Mouse (Mus musculus) monocyte, adult 2 months (primary cell): ENCODE results near the gene Arl4c.
"Not testable (repeated sequence)": the region's sequence is repeated elsewhere in the genome, so short reads cannot be mapped to it uniquely, and the experiment has no call there.

Source experiments
- DNase-seq, 2 experiments: peaks; one replicate each; pipeline ENCODE4 v3.0.0; 2022; ENCODE audit warnings: low spot score in 2 of 2, low read depth in 1 of 2

The Arl4c gene

GRCm38 (mm10) chr1:88656096-88656480 lies 45.9 kb downstream of the Arl4c start:
- DNase-seq, result no peak

- no peak for DNase-seq
Measured at GRCm38 (mm10) chr1:88655473-88656095, 46.4 kb downstream of the Arl4c start.

GRCm38 (mm10) chr1:88654521-88655472 lies 47.2 kb downstream of the Arl4c start:
- DNase-seq, result peak; percentile 74 to 76

- no peak for DNase-seq
Measured at GRCm38 (mm10) chr1:88653614-88654520, 48.2 kb downstream of the Arl4c start.

- DNase-seq, result peak; percentile 39 to 58
Measured at GRCm38 (mm10) chr1:88652682-88653081, 49.3 kb downstream of the Arl4c start.

- no peak for DNase-seq
Measured at GRCm38 (mm10) chr1:88651668-88652067, 50.4 kb downstream of the Arl4c start.

GRCm38 (mm10) chr1:88648742-88649141 lies 53.3 kb downstream of the Arl4c start:
- no peak for DNase-seq

GRCm38 (mm10) chr1:88645599-88646119 lies 56.4 kb downstream of the Arl4c start:
- no peak for DNase-seq

- no peak for DNase-seq
Measured at GRCm38 (mm10) chr1:88644417-88644816, 57.6 kb downstream of the Arl4c start.

- DNase-seq, result no peak
Measured at GRCm38 (mm10) chr1:88643181-88643823, 58.7 kb downstream of the Arl4c start.

- DNase-seq, result no peak
Measured at GRCm38 (mm10) chr1:88642735-88643134, 59.3 kb downstream of the Arl4c start.

- DNase-seq, result no peak
Measured at GRCm38 (mm10) chr1:88641678-88642215, 60.3 kb downstream of the Arl4c start.

- no peak for DNase-seq
Measured at GRCm38 (mm10) chr1:88641194-88641593, 60.8 kb downstream of the Arl4c start.

- no peak for DNase-seq
Measured at GRCm38 (mm10) chr1:88639432-88640281, 62.4 kb downstream of the Arl4c start.

GRCm38 (mm10) chr1:88638622-88639021 lies 63.4 kb downstream of the Arl4c start:
- no peak for DNase-seq

- DNase-seq, result not testable (repeated sequence)
Measured at GRCm38 (mm10) chr1:88636579-88637161, 65.4 kb downstream of the Arl4c start.

- DNase-seq, result no peak
Measured at GRCm38 (mm10) chr1:88635659-88636058, 66.4 kb downstream of the Arl4c start.

- DNase-seq, result no peak
Measured at GRCm38 (mm10) chr1:88632851-88633250, 69.2 kb downstream of the Arl4c start.

- no peak for DNase-seq
Measured at GRCm38 (mm10) chr1:88629966-88630488, 72.0 kb downstream of the Arl4c start.
